Mouse (Mus musculus) cerebellum, adult 9-10 months (tissue): ENCODE measurements at regions not wholly inside any gene's neighbourhood (a gene's known extent, or its start where the extent isn't known, plus 50 kb on each side); places are given as distances from the start of the nearest gene placed in this dataset.
"Not testable (repeated sequence)": the region's sequence is repeated elsewhere in the genome, so short reads cannot be mapped to it uniquely, and the experiment has no call there.

Source experiments
- DNase-seq: peaks from one replicate; pipeline ENCODE4 v3.0.0; 2022

DNA sequence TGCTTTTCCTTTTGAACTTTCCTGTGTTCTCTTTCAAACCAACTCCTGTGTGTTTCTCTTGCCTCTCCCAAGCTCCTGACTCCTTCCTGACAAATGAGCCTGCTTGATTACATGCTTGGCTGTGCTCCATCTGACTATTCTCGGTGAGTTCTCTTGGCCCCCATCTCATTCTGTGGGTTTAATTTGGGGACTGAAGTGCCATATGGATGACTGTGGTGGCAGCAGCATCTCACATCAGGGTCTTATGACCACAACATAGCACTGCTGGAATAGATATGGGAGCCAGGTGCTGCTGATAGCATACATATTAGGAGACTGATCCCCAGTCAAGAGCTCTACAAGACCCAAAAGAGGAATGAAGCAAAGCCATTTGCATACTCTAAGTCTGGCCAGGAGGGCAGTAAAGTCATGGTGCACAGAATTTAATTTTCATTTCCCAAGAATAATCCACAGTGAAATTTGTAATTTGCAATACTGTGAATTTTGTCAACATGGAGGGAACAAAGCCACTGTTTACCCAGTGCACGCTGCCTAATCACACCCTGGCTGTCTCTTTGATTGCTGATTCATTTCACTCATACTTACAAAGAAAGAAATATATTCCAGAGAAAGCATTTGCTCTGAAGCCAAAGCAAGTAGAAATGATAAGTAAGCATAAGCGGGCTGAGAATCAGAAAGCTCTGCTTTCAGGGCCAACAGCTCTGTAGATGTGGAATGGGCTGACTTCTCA is 1478.4 kb upstream of the Gm7489 start:
- DNase-seq = no peak

DNA sequence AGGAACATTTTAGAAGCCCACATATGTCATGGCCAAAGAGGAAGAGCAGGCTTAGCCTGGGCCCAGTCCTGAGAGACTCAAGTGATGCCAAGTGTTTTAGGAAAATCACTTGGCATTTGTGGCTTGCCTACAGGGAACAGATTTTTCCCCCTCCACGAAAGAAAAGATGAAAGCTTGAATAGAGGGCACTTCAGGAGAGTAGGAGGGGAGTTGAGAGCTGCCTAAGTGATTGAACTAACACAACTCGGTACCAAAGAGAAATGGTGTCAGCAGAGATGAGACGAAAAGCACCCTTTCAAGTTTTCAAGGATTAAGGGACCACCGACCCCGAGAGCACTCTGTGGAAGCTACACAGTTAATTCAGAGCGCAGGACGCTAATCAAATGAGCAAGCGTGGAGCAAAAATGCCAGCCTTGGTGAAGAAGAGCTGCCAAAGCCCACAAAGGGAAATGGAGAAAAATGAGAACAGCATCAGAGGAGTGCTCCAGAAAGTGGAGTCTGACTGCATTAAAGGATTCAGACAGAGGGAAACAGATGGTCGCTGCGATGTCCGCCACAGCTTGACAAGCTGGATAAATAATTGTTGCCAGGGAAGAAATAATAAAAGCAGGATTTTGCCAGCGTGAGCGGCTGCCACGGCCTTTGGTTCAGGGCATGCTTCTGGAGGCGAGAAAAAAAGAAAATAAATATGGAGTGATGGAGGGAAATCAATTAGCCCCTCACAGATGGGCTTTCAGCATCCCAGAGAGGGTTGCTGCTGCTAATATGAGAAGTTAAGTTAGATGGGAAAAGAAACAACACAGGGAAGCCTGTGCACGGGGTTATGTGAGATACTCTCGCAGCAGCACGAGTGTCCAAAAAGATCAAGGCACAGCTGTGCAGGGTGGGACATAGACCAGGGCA is 1471.6 kb upstream of the Gm7489 start:
- DNase-seq = peak; percentile 96

DNA sequence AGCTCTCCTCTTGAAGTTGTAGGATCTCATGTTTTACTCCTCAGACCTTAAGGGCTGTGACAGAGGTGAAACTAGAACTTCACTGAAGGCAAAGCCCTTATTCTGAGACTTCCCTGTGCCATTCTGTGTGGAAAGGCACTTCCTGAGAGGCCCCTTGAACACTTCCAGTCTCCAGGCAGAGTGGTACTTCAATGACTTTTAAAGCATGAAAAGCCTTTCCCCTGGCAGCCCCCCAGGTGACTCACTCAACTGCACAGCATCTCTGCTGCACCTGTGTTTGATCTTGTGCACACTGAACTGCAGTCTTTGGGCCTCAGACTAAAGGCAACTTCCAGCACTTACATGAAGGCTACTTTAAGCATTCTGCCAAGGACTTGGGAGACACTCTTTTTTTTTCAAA is 1458.7 kb upstream of the Gm7489 start:
- no peak for DNase-seq

DNA sequence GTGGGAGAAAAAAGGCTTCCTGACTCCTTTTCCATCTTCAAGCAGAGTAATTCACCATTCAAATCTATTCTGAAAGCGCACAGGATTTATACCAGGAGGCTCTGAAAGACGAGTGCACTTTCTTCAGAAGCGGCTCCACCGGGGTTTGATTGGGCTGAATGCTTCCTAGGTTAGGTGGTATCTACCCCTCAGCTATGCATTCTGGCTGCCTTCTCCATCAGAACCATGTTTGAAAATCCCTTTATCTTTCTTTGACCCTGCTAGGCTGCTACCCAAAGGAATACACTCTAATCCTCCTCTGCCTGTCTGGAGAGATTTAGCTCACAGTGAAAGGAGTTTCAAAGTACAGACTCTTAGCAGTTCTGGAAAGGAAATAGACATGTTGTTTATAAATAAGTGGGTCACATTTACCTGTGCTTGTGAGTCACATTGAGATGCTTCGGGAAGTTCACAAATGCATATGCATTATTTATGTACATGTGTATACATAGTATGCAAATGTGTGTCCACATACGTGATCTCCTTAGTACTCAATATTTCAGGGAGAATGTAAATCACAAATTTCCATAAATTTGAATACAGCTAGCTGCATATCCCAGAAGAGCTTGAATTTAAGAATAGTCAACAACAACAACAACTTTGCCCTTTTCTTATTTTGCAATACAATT is 1454.1 kb upstream of the Gm7489 start:
- DNase-seq = no peak

DNA sequence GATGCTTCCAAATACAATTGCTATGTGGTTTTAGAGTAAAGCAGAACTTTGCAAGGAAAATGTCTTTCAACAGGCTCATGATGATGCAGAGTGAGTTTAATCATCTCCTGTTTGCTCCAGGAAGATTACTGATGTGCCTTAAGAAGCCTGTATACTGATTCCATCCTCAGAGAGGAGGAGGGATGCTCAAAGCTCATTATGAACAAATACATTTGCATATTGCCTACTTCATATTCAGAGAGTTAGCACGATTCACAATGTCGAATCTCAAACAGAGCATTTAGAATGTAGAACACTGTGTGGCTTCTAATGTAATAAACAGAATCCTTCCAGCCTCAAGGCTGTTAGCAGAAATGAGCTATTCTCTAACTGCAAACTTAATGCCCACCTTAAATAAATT is 1451.1 kb upstream of the Gm7489 start:
- DNase-seq = no peak

DNA sequence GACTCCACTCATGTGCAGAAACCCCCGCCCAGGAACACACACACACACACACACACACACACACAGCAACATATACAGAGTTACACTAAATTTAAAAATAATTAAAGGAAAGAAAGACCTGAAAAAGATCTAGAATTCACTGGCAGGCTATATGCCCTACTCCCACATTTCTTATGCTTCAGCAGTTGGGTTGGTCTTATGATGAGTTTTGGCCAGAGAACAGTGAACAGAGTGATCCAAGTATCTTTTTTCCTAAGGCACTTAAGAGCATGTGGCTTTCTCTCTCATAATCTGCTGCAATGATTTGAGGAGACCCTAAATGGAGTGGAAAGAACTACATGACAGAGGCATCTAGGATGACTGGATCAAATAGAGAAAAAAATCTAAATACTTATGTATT is 1446.3 kb upstream of the Gm7489 start:
- DNase-seq = no peak

DNA sequence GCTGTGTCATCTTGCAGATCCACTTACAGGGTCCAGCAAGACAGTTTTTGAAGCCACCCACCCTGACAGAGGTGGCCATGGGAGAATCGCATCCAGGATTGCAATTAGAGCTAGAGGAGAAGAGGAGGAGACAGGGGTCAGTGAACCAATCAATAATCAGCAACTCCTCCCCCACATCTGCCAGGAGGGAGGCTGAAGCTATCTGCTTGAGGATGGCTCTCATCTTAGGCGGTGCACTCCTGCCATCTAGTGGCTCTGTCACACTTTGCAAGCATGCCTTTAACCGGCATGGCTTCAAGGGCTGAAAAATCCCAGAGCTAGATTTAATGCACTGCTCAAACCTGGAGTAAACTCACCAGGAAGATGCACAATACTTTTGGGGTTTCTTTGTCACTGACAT is 1425.9 kb upstream of the Gm7489 start:
- DNase-seq = peak; percentile 94

DNA sequence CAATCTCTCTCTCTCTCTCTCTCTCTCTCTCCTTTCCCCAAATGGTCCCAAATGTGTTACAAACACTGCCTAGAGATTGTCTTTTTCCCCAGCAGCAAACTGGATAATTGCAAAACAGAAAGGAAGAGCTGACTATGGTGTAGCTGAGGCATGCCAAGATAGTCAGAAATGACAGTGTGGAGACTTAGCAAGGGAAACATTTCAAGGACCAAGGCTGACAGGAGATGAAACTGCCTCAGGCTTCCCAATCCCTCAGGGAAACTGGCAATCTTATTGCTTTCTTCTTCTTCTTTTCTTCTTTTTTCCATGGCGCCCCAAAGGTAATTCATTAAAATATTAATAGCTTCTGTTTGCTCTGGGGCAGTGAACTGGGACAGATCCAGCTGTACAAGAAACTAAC is 1425.4 kb upstream of the Gm7489 start:
- no peak for DNase-seq

DNA sequence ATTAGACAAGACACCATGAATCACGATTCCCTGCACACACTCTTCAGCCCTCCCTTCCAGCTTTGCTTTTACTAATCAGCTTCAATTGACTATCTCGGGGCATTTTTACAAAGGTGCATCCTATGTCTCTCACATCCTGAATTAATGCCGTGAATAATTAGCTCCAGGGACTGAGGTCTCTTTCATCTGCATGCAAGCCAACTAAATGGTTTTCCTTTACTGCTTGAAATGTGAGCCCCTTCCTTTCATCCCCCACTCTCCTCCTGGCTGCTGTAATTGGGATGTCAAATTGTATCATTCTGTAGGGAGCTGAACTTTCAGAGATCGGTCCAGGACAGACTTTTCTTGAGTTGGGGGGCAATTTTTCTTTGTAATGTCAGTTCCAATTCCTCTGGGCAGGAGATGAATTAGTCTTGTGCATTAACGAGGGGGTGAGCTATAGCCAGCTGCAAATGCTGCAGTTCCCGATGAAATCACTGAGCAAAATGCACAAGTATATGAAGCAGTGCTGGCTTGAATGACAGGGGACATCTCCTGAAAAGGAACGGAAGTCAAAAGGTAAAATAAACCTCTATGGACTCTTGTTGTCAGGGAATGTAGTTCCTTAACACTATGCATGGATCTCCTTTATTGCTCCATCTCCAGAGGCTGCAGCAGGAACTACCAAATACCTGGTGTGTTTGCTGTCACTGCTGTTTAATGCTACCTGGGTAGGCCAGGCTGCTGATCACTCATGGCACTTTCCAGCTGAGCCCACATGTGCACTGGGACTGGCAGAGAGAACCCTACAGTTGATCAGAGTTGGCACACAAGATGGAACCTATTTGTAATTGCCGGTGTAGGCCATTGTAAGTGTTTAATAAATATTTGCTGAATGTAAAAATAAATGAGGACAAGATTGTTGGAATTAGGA is 1420.2 kb upstream of the Gm7489 start:
- no peak for DNase-seq

DNA sequence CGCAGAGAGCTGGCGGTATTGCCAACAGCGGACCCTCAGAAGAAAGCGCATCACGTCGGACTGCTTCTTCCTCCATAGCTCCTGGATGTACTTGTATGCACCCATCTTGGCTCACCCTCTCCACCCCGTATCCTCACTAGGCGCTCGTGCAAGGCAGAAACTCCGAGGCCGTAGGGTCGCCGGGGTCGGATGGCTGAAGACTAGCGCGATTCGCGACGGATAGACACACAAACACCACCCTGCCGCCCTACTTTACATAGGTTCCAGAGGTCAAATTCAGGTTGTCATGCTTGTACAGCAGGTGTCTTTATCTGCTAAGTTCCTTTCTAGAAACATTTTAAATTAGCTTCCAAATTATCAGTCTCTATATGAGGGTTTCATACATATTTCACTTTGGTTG is 1406.6 kb upstream of the Gm7489 start:
- DNase-seq = not testable (repeated sequence)

DNA sequence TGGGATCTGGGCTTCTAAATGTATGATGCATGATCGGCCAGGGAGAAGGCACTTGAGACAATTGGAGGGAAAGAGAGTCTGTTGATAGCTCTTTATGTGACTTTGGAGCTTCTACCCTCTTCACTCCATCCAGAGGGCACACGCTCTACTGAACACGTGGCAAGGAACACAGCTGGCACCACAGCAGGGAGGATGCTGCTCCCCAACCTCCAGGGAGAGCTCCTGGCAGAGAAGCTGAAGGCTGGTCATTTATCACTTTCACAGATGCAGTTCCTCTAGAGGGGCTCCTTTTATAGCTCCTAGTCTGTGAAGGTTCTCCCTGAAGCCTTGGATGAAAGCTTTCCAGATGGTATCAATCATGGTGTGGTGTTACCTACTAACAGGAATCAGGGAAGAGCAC is 1403.9 kb upstream of the Gm7489 start:
- no peak for DNase-seq

DNA sequence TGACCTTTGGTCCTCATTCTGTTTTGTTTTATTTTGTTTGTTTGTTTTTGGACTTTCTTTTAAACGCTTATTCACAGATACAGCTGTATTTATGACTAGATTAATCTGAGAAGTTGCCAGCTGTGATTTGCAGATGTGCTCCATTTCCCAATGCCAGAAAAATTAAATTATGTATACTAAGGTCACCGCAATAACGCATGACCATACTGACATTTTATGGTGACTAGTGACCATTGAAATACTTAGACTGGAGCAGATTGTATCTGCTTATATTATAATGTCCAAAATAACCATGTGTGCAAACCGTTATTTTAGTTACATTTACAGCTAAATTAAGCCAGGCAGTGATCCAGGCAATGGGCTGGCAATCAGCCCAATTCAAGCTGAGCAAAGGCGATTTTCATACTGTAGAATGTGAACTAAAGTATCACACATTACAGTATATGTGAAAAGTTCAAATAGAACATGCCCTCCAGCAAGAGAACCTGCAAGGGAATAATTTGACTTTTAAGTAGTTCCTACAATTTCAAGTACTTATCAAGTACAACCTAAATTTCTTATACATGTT is 1401.0 kb upstream of the Gm7489 start:
- no peak for DNase-seq

DNA sequence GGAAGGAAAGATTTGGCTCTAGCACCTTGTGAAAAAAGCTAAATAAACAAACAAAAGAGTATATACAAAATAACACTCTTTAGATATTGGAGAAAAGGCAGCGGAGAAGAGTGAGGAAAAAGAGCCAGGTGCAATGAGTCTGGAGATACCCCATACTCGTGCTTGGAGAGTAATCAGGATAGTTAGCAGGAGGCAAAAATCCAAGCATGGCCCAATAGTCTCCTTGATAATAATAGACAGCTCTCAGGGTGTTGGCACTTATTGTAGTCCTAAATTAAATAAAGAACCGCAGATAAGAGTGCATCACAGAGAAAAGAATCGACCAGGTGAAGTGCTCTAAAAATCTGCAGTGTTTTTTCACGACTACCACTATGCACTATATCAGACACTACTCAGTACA is 1400.4 kb upstream of the Gm7489 start:
- no peak for DNase-seq

DNA sequence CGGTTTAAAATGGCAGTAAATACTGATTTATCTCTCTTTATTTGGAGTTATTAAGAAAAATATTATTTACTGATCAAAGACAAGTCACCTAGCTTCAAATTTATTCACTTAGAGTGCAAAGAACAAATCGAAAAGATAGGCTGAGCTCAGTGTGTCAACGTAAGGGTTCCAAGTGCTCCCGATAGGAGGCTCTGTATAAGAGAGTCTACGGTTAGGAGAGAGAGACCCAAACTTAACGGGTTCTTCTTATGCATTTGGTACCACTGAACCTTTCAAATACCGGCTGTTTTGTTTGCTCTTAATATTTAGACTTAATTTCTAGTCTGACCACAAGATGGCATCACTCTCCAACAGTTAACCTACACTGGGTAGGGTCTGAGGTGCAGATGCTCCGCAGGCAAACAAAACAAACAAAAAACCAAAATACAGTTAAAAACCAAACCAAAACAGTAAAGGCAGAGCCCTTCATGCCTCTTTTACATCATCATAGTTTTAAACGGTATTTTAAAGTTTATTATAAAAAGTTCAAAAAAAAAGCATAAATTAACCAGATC is 1379.4 kb upstream of the Gm7489 start:
- DNase-seq = peak; percentile 26

DNA sequence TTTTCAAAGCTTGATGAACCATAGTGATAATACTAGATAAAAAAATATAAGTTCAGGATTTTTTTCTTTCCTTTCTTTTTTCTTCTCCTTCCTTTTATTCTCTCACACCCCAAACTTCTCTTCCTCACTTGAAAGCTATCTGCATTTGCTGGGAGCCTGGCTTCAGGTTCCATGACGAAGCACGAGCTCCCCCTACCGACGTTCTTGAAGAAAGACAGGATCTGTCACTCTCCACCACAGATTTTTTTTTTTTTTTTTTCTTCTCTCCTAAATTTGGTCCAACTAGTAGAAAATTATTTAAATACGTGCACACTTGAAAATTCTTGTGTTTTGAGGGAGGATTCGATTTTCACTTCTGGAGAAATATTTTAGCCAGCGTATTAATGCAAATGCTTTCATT is 1377.8 kb upstream of the Gm7489 start:
- DNase-seq = peak; percentile 31

DNA sequence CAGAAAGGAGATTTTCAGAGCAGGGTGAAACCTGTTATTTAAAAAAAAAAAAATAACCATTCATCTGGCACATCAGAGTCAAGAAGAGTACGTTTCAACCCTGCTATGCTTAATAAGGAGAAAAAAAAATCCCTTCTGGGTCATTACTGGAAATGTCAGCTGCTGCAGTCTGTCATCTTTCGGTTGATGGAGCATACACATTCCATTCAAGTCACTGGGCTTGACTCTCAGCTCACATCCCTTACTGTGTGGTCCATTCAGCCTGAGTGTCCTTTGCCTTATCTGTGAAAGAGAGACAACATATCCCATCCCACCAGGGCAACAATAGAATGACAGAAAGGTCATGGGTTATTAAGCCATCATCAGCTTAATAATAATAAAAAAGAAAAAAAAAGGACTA is 1376.1 kb upstream of the Gm7489 start:
- DNase-seq = no peak

DNA sequence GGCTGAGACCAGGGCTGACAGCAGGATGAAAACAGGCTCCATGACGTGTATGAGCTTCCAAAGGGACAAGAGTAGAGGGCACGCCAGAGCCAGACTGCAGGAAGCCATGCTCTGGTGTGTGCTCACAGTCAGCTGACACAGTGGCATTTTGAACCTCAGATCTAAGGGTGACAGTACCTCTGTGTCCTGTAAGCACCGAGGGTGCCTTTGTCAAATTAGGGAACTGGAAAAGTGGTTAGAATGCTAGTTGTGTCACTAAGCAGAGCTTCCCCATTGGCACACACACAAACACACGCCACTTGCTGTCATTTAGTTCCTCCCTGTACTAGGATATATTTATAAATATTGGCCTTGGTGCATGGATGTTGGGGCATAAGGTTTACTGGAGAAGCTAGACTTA is 1374.6 kb upstream of the Gm7489 start:
- no peak for DNase-seq

DNA sequence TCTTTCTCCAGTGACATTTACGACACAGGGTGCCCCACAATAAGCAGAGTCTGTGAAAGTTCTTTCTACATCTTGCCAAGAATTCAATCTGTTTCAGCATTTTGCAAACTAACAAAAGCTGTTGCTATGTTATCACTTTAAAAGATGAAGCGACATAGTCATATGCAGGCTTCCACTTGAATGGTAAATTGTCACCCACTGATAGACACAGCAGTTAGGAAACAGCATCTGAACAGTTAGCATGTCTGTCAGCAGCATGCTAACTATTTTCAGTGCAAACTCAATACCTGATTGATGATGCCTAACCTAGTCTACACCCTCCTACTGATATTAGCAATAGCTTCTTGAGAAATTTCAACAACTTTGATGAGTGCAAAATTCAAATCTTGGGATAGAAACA is 1348.1 kb upstream of the Gm7489 start:
- no peak for DNase-seq

DNA sequence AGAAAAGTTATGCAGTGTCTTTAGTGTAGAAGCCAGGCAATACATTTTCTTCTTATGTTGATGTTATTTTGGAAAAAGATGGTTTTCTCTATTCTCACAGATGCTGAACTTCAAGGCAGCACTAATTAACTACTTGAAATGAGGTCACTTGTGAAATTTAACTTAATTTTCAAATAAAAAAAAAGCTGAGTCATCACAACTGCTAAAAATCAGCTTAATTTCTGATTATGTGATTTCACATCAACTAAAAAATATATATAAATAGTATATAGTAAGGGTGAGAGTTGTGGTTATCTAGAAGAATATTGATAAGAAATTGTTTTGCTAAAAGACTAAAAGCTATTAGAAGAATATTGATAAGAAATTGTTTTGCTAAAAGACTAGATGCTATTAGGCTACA is 1326.0 kb upstream of the Gm7489 start:
- no peak for DNase-seq

DNA sequence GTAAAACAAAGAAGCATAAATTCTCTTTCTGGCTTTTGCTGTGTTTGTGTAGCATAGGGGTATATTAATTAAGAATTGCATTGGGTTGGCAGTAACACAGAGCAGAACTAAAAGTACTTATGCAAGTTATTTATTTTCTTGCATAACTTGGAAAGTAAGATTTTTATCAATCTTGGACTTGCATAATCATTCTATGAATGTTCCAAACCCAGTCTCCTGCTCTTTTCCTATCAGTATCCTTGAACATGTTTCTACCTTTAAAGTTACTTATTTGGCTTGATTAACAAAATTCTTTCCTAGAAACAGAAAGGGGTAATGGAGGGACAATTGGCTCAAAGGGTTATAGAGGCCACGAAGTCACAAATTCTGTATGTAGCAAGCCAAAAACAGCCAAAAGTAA is 1320.6 kb upstream of the Gm7489 start:
- no peak for DNase-seq

DNA sequence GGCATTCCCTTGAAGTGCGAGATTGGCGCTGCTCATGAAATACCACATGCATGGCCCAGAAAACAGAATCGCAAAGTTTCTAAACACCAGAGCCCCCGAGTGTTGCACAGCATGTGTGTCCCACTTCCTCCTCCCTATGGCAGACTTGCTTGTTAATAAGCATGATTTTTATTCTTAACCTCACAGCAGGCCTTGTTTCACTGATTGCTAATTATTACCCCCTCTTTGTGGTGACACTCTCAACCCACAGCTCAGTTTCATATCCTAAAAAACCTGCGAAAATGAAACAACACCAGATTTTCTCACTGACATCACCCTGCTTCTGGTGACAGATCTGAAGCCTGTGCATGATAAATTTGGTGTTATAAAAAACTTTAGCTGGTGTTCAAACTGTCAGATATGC is 1319.3 kb upstream of the Gm7489 start:
- no peak for DNase-seq

DNA sequence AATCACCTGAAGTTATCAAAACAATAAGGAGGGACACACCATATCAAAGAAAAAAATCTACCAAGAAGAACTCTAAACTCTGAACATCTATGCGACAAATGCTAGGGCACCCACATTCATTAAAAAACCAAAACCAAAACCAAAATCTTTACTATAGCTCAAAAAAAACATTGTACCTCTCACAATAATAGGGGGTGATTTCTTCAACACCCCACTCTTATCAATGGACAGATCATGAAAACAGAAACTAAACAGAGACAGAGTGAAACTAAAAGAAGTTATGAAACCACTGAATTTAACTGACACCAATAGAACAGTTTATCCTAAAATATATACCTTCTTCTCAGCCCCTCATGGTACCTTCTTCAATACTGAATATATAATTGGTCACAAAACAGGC is 1314.5 kb upstream of the Gm7489 start:
- DNase-seq = no peak
